Mouse (Mus musculus): ENCODE results near the gene Lgals2.

The Lgals2 gene

DNA sequence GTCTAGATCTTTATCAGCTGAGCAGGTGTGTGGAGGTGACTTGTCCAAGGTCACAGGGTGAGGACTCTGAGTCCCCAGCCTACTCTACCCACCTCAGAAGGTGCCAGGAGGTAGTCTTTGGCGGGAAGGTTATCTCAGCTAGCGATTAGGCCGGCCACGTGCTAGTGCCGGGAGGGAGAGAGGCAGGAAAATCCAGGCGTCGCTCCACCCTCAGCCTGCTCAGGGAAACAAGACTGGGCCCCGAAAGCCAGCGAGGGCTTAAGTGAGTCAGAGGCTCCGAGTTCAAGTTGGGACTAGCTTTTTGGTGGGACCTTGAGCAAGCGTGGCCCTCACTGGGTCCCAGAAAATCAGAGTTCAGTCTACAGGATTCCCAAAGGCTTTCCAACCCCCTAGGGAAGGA lies 10.0 kb downstream of the Lgals2 start:
- in situ Hi-C loops (cut with MboI, MseI) = loop anchor here (5.0 kb wide), 1 partner anchor 223 kb away; no protein-coding TSS in a partner anchor

DNA sequence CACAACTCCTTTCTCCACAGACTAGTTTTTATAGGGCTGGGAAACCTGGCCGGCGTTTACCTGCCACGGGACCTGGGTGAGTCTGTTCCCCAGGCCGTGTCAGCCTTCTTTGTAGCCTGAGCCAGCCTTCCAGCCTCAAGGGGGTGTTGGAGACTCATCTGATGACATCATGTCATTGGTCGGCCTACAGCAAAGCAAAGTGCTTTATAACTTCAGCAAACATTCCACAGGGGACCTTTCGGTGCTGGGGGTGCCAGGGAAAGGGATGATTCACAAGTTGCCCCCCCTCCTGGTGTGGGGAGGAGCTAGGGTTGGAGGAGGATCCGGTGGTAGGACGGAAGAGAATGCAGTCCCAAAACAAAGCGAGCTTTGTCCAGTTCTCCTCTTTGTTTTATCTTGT lies 10.5 kb downstream of the Lgals2 start:
- in situ Hi-C loops (cut with MboI, MseI) = loop anchor here (5.0 kb wide), 1 partner anchor 222 kb away; no protein-coding TSS in a partner anchor

DNA sequence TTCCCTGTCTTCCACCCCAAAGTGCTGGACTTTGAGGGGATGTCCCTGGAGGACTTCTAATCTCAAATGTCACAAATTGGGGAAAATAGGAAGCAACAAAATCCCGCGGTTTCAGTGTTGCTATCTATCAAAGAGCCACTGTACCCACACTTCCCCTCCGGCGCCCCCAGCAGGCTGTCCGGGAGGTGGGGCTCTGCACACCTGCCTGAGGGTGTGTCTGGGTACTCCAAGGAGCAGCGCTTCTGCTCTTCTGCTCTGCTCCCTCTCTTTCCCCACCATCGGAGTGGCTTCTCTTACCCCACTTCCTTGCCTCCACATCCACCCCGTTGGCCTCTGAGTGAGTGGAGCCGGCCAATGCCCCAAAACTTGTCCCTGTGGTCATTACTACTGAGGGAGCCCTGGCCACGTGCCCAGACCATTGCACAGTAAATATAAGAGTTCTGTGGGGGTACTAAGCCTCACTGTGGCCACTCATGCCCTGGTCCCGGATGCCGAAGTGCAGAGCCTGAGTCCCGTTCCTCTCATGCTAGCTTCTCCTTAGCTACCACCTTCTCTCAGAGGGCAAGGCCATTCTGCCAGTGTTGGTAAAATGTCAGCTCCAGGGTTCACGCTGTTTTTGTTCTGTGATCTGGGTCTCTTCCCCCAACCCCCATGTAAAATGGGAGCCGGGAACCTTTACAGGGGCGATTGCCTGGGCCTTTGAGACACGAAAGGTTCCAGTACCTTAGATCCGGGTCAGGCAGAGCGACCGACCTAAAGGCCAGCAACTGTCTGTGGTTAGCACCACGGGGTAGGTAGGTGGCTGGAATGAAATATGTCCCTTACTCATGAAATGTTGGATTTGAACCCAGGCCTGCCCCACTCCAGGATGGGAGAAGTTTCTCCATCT lies 11.5 kb downstream of the Lgals2 start:
- in situ Hi-C loops (cut with MboI, MseI) = no loop called here

DNA sequence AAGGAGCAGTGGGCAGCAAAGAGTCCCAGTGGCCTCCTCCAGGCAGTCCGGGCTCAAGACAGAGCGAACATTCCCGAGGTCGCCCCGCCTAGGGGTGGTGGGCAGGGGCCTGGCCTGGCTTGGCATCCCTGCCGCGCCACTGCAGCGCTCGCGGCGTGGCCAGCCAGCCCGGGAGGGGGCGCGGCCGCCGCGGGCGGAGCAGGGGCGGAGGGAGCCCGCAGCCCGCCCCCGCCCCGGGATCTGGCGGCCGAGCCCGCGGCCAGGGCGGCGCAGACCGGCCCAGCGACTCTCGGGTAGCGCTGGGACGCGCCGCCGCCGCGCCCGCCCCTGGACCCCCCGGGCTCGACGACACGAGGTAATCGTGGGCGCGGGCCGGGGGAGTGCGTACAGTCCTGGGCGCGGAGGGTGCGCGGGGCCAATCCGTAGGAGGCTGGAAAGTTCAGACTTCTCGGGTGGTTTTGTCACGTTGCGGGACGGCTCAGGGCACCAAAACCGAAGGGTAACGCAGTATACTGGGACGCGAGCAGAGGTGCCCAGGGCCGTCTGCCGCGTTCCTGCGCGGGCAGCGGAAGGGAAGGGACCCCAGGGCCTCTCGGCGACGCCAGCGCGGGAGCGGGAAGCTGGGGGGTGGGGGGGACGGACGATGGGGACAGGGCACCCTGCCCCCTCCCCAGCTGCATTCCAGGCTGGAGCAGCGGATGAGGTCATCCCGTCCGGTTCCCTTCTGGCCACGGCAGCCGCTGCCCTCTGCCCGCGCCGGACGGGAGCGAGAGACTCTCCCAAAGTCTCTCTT lies 12.8 kb downstream of the Lgals2 start, which contains the start of gene Cdc42ep1:
Gene Cdc42ep1, plus strand, starts transcription at position 254 of the 793 bp plus-strand sequence.
- in situ Hi-C loops (cut with MboI, MseI) = no loop called here

DNA sequence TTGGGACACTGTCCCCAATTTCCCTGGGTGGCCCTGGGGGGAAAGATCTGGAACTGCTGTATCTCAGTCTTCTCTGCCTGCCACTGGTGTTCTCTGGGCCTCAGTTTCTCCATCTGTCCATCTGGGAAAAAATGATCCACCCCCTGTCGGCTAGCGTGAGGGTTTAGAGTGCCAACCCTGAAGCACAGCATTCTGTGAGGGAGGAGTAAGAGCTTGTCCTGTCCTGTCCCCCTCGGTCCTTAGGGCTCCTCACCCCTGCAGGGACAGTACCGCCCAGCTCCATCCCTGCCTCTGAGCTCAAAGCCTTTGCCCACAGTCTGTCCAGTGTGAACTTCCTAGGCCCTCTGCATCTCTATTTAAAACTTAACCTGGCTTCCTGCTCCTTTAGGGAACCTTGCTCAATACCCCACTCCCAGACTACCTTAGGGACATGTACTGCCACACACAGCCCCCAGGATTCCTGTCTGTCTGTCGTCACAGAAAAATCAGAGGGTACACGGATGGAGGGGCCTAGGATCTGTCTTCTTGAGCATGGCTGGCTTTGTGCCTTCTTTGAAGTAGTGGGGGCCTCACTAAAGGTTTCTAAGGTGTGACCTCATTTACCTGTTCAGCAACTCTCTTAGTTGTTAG lies 14.1 kb downstream of the Lgals2 start:
- in situ Hi-C loops (cut with MboI, MseI) = no loop called here

DNA sequence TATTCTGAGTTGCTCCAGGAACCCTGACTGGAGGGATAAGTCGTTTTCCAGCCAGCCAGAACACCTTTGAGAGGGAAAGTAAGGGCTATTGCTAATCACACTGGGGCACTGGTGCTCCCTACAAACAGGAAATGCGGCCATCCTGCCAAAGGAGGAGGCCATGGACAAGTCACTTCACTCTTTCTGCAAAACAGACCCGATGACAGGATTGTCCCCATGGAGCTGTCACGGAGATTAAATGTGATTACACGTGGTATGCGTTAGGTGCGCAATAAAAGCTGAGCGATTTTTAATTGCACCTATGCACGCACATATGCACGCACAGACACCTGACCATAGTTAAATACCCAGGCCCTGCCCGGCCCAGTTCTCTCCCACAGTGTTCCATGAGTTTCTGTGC lies 14.6 kb downstream of the Lgals2 start:
- in situ Hi-C loops (cut with MboI, MseI) = no loop called here

DNA sequence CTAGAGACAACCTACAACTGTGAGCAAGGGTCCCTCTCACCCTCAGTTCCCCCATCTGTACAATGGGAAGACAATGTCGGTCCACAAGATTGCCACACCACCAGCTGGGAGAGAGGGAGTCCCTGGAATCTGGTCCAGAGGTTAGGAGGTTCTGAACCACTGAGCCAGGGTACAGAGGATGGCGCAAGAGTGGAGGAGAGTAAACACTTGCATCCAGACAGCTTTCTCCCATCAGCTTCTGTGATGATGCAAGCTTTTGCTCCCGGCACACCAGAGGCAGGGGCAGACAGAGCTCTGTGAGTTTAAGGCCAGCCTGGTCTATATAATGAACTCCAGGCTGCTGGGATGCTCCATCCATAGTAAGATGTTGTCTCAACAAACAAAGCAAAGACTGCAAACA lies 15.1 kb downstream of the Lgals2 start:
- in situ Hi-C loops (cut with MboI, MseI) = no loop called here

DNA sequence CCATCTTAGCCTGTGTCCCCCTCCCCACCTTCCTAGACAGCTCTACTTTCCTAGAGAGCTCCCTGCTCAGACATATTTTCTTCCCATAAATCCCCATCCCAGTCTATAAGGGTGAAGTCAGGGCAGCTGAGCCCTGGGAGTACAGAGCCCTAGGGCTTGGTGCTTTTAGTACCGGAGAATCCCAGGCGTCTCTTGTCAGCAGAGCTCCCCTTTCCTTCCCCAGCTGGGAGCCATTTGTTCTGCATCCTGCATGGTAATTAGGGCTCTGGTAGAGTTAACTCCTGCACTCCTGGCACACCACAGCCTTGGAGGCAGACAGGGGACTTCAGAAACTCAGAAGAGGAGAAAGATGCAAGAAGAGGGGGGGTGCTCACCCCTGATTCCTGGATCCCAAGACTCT lies 15.6 kb downstream of the Lgals2 start:
- in situ Hi-C loops (cut with MboI, MseI) = no loop called here

DNA sequence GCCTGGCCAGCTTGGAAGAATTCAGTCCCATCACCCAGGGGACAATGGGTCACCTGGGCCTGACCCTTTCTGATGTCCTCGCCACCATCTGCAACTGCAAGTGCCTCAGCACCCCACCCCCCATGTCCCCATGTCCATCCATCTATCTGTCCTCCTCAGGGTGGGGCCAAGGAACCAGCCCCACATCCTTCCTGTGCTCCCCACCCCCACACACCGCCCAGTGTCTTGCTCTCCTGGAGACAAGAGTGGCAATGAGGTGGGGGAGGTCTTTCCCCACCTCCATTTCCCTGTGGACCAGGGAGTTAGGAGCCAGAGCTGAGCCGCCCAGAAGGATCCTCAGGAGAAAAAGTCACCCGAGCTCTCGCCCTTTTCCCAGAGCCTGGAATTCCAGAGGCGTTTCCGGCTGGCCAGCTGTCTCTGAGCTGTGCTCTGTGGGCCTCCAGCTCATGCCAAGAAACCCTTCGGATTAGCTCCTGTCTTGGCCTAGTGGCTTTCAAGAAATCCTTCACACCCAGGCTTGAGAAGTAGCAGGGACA lies 19.2 kb downstream of the Lgals2 start:
- in situ Hi-C loops (cut with MboI, MseI) = no loop called here

DNA sequence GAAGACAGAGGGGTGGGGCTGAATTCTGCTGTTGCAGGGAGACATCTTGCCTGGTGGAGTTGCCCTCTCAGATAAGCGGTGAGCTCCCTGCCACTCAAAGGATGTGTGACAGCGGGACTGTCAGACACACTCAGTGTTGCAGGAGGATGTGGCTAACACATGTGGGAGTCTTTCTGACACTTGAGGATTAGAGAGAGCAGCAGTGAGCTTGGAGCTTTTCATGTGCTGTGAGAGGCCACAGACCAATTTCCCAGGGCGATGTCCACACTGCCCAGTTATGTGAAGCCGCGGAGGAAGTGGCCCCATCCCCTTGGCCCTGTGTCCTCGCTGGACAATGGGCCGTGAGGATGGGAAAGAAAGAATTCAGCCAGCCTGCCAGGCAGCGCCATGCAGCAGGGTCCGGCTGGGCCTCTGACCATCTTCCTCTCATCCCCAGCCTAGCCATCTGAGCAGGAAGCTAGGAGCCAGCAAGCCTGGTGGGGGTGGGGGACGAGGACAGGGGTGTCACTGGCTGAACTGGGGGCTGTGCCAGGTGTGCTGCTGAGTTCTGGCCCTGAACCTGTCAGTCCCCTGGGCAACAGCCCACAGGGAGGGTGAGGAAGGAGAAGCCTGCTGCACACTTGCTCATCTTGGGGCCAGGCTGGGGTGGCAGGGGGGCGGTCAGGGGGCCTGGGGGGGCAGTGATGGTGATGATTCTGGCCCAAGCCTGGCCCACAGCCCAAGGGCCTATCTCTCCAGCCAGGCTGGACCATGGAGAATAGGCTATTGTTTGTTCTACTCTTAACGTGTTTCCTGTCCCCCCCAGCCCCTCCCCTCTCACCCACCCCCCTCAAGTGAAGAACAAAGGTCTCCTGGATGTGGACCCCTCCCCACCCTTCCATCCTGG lies 19.9 kb downstream of the Lgals2 start:
- in situ Hi-C loops (cut with MboI, MseI) = no loop called here

DNA sequence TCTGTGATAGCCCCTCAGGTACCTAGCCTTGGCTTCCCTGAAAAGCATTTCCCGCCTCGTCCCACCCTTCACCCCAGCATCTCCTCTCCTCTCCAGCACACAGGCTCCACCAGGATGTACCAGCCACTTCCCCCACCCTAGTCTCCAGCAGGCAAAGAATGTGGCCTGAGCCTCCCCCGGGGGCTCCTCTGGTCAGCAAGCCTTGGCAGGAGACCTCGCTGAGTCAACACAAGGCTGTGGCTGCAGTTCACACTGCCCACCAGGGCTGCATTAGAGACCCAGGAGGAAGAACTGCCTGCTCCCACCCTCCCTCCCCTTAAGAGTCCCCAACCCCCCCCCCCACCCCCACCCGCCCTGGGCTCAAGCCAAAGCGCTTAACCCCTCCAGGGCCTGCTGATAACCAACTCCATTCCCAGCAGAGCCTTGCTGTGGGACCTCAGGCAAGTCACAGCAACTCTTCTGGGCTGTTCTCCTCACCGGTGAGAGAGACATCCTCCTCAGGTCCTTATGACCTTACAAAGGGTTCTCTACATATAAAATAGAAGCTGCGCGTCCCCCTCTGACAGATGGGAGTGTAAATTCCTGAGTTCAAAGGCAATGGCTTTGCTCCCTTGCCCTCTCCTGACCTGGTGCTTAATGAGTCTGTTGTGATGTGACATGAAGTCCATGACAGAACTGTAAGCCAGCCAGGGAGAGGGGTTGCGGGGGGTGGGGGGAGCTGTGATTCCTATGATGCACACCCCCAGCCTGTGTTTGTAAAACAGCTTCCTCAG lies 20.9 kb downstream of the Lgals2 start:
- in situ Hi-C loops (cut with MboI, MseI) = no loop called here

DNA sequence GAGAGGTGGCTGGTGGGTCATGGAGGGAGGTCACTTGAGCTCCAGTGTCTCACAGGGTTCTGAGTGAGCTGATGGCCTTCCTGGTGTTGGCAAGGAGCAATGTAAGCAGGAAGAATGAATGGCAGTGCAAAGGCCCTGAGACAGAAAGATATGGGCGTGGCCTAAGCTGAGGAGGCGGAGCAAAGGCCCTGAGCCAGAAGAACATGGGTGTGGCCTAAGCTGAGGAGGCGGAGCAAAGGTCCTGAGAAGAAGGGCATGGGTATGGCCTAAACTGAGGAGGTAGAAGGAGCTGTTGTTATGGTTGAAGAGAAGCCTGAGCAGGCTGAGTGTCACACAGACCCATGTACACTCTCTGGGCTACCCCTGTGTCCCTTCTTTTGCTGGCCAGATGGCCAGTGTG lies 21.7 kb downstream of the Lgals2 start:
- in situ Hi-C loops (cut with MboI, MseI) = no loop called here

DNA sequence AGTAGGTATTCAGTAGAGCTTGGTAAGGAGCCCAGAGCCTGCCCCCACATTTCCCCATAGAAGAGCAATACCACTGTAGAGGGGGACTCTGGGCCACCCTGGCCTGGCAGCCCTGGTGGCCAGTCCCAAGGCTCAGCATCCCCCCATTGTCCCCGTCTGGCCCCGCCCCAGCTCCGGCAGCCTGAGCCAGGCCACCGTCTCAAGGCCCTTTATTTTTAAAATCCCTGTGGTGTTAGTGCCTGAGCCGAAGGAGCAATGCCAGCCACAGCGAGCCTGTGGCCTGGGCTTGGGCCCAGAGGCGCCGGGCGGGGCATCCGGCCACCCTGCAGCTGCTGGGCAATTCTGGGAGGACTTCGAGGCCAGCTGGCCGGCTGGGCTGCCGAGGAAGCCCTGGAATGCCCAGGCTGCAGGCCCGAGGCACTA lies 22.6 kb downstream of the Lgals2 start:
- in situ Hi-C loops (cut with MboI, MseI) = no loop called here

DNA sequence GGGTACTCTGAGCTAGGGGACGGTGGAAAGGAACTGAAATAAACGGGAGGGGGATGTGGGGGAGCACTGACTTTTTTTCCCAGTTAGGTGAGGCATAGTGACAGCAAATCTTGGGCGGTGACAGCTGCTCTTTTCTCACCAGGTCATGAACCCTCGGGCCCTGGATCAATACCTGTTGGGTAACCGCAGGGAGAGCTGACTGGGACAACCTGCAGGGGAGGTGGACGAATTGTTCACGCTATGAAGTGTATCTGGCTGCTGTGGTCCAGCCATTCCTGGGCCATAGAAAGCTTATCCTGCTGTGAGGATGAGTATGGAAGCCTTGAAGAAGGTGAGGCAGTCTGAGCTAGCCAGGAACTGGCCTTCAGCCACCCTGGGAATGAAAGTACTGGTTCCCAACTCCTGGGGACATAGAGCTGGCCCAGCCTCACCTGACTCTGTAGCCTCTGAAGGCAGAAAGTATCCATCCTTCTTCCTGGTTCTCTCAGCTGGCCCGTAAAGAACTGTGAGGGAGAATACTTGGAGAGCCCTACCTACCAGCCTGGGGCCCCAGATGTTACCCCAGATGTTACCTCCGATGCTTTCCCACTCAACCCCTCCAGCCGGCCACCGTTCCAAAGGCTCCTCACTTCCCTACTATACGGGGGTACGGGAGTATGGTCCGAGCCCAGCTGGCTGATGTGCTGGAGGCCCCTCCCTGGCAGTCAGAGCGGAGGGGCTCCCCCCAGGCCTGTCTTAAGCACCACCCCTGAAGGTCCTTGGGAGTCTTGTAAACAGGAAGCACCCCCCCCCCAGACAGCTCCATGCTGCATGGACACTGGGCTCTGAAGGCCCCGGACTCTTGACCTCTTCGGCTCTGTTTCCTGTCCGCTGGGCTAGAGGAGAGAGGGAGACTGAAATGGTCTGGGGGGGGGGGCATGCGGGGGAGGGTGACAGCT lies 23.3 kb downstream of the Lgals2 start:
- in situ Hi-C loops (cut with MboI, MseI) = no loop called here

DNA sequence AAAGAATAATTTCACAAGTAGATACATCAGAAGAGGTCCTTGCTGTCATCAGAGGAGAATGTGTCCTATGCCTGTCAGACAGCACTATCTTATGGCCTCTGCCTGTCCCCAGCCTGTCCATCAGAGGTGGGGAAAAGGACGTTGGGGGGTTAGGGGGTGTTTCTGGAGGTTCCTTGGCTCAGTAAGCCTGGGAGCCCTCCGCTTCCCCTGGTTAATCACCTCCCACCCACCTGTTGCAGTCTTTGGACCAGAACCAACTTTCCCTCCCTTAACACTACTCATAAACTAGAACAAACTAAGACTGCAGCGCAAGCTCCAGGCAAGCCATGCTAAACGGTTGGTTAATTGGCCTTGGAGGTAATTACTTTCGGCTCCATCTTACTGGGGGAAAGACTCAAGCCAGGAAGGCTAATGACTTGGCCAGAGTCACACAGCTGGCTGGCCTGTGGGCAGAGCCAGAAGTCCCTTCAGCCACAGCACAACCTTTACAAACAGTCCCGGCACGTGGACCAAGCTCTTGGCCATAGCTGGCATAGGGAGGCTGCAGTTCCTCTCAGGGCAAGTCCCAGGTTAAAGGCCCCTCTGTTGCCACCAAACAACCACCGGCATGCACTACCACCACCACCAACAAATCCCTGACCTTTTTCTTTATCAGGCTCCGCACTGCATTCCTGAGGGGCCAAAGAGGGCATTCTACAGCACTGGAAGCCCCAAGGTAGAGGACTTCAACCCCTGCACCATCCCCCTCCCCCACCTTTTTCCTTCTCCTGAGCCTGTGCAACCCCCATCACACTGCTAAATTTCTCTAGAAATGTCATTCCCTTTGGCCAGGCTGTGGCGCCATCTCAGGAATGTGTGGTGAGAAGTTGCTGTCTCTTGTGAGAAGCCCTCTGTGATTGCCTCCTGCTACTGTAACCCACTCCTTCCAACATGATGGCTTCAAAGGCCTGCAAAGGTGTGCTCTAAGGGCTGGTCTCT lies 24.3 kb downstream of the Lgals2 start:
- in situ Hi-C loops (cut with MboI, MseI) = no loop called here

DNA sequence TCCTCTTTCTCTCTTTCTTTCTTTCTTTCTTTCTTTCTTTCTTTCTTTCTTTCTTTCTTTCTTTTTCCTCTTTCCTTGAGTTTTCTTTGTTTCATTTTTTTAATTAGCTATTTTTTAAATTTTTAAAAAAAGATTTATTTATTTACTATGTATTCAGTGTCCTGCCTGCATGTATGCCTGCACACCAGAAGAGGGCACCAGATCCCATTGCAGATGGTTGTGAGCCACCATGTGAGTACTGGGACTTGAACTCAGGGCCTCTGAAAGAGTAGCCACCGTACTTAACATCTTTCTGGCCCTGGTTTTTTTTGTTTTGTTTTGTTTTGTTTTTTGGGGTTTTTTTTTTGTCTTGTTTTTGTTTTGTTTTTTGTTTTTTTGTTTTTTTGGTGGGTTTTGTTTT lies 25.7 kb downstream of the Lgals2 start:
- in situ Hi-C loops (cut with MboI, MseI) = no loop called here

DNA sequence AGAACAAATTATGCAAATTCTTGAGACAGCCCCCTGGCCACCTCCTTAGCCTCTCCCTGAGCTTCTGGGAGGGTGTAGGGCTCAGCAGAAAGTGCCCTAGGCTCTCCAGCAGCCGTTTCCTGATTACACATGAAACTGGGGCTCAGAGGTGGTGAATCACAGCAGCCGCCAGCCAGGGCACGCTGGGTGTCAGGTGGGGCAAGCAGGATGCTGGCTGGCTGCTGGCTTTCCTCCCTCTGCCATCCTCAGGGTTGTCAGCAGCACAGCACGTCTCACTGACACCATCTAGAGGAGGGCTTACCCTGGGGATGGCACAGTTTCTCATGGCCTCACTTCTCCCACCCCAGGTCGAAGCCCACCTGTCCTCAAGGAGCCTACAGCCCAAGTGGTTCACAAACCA lies 27.0 kb downstream of the Lgals2 start:
- in situ Hi-C loops (cut with MboI, MseI) = no loop called here

Measured in regulatory T cell (primary cell).